Mouse (Mus musculus) c-Kit-positive CD71-negative TER-119-negative erythroid progenitor cells, embryonic 14.5 days (primary cell): ENCODE data around the gene Zfp936.
"Not testable (repeated sequence)": the region's sequence is repeated elsewhere in the genome, so short reads cannot be mapped to it uniquely, and the experiment has no call there.

Experiments
- DNase-seq: peaks from one replicate; pipeline ENCODE4 v3.0.0-alpha.2; 2013; ENCODE audit warnings: low read depth

The Zfp936 gene

DNA sequence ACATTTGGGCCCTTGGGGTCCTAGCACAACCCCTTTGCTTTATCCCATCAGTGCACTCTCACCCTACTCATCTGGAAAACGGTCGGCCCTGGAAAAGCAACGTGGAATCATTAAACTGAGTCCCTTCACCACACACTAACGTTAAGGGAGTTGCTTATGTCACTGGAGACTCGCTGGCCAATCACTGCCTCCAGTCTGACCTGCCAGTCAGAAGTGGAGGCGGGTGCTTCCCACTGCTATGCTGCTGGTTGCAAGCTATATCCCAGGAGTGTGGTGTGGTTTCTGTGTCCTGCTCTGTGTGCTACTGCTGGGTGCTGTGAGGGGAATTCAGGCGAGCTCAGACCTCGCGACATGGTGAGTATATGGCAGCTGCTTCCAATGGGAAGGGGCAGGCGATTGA, at the start of gene Zfp936:
Gene Zfp936, plus strand, starts transcription at position 301 of the 400 bp plus-strand sequence.
- DNase-seq = not testable (repeated sequence)

DNA sequence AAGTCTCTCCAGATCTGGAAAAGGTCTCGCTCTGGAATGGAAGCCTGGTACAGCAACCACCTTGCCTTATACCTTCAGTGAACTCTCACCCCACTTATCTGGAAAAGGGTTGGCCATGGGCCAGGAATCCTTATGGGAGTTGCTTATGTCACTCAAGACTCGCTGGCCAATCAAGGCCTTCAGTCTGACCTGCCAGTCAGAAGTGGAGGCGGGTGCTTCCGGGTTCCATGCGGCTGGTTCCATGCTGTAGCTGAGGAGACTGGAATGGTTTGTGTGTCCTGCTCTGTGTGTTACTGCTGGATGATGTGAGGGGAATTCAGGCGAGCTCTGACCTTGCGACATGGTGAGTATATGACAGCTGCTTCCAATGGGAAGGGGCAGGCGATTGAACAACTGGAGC, 36.2 kb upstream of the Zfp936 start:
- no peak for DNase-seq

DNA sequence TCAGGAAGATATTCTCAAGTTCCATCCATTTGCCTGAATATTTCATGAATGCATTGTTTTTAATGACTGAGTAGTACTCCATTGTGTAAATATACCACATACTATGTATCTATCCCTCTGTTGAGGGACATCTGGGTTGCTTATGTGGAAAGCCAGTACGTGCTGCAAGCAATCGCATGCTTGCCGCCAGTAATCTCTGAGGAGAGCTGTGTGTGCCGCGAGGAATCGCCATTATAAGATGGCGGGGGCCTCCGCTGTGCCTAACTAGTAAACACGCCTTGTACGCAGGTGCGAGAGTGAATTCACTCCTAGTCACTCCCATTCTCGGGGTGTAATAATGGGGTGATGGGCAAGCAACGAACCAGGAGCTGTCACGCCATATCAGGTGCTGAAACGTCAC, 14.7 kb downstream of the Zfp936 start:
- DNase-seq = not testable (repeated sequence)

- not testable (repeated sequence) for DNase-seq
Observed at GRCm38 (mm10) chr7:43164121-43164520, 50.1 kb downstream of the Zfp936 start.

DNA sequence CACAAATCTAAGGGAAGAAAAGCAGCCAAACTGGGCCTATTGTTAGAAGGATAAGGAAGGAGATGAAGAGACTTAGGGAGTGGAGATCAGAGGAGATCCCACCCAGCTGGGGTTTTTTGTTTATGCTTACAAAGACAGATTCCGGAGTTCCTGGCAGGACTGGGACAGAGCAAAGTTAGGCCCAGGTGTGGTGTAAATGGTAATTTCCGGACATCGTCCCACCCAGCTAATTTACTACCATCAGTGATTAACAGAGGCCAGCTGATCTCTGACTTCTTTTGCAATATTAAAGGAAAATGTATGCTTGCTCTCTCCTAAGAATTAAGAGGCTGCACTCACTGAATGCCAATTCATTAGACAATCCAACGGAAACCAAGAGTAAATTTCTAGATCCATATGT, 53.1 kb downstream of the Zfp936 start:
- DNase-seq = not testable (repeated sequence)

- not testable (repeated sequence) for DNase-seq
Observed at GRCm38 (mm10) chr7:43167811-43168210, 53.8 kb downstream of the Zfp936 start.

- not testable (repeated sequence) for DNase-seq
Observed at GRCm38 (mm10) chr7:43168212-43168611, 54.2 kb downstream of the Zfp936 start.

GRCm38 (mm10) chr7:43177003-43177702, 63.1 kb downstream of the Zfp936 start:
- no peak for DNase-seq

- not testable (repeated sequence) for DNase-seq
Observed at GRCm38 (mm10) chr7:43213781-43214180, 99.8 kb downstream of the Zfp936 start.
